Mouse (Mus musculus) thymus, adult 2 months (tissue): Measurements from ENCODE around the gene Slc5a6.

Experiments
- CTCF ChIP-seq: fragments of 200-500 bp; IDR thresholded peaks from 2 replicates; pipeline ENCODE4 v1.5.1; 2012; ENCODE audit warnings: mild to moderate bottlenecking, control low read depth, low read length, moderate library complexity, borderline replicate concordance; ENCODE audit not compliant: control insufficient read depth, poor library complexity, insufficient read depth; ENCODE audit errors: extremely low read depth
- POLR2A ChIP-seq: fragments of 200-500 bp; IDR thresholded peaks from 2 replicates; pipeline ENCODE4 v1.6.1; 2012; ENCODE audit warnings: mild to moderate bottlenecking, low read length, control low read depth, moderate library complexity; ENCODE audit not compliant: control insufficient read depth, poor library complexity, insufficient read depth; ENCODE audit errors: extremely low read depth

DNA sequence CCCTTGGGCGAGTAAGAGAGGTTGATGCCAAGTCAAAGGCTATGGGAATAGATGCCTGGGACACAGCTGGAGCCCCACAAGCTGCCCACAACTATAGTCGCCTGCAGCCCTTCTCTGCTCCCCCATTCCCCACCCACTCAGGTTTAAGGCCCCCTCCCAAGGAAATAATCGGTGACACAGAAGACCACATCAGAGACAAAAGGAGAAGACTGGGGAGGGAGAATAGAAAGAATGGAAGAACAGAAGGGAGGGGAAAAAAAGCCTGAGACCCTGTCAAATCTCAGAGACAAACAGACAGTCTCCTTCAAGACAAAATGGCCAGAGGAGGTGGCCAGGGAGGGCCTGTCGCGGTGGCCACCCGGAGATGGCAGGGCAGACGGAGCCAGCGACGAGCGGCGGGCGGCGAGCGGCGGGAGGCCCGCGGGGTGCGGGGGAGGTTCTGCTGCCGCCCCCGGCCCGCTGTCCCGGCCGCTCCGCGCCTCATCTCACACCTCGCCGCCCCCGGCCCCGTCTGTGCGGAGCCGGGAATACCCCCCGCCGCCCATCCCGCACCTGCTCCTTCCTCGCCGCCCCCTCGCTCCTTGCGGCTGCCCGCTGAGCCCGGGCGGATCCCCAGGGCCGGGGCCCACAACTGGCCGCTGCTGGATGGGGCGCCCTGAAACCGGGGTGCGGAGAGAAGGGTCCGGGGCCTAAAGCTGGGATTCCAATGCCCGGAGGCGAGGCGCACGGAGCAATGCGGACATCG, 43.7 kb upstream of the Slc5a6 start:
- TF ChIP-seq CTCF (no peak), POLR2A (no peak)
